Mouse (Mus musculus) stomach, embryonic 16.5 days (tissue): ENCODE measurements around the gene Hnrnpul2. TPM values are rescaled to one million over a fixed set of nuclear protein-coding genes. Genes with fewer than 3 reads are reported as not detected.
A peak's percentile ranks its signal among the peaks of the same experiment; 100 is the strongest.
"Not testable (repeated sequence)": the region's sequence is repeated elsewhere in the genome, so short reads cannot be mapped to it uniquely, and the experiment has no call there.

Experiments used
- ATAC-seq: fragments of 200-750 bp; cut with Nextera tagmentation; 2 replicates; pipeline ENCODE4 v1.8.0; 2017; ENCODE audit warnings: moderate number of reproducible peaks, moderate TSS enrichment; ENCODE audit not compliant: insufficient read depth, low FRiP score
- H3K27ac ChIP-seq: fragments of 300-500 bp; sonication (generic); 2 replicates; pipeline ENCODE4 v1.5.1; 2014; ENCODE audit warnings: low read length
- H3K27me3 ChIP-seq: fragments of 300-500 bp; sonication (generic); 2 replicates; pipeline ENCODE4 v1.6.1; 2014; ENCODE audit warnings: low read length, control low read depth, mixed read lengths; ENCODE audit not compliant: control insufficient read depth, insufficient read depth
- H3K36me3 ChIP-seq: fragments of 300-500 bp; sonication (generic); 2 replicates; pipeline ENCODE4 v1.6.1; 2014; ENCODE audit warnings: low read length; ENCODE audit not compliant: control insufficient read depth, insufficient read depth
- H3K4me1 ChIP-seq: fragments of 300-500 bp; sonication (generic); 2 replicates; pipeline ENCODE4 v1.6.1; 2014; ENCODE audit warnings: low read length, control low read depth, mixed read lengths; ENCODE audit not compliant: control insufficient read depth, insufficient read depth
- H3K4me2 ChIP-seq: fragments of 300-500 bp; sonication (generic); 2 replicates; pipeline ENCODE4 v1.6.1; 2014; ENCODE audit warnings: low read depth, low read length, mixed read lengths
- H3K4me3 ChIP-seq: fragments of 300-500 bp; sonication (generic); replicated peaks from 2 replicates; pipeline ENCODE4 v1.5.1; 2014; ENCODE audit warnings: mild to moderate bottlenecking, low read length
- H3K9ac ChIP-seq: fragments of 300-500 bp; sonication (generic); 2 replicates; pipeline ENCODE4 v1.6.1; 2014; ENCODE audit warnings: low read length
- H3K9me3 ChIP-seq: fragments of 300-500 bp; sonication (generic); replicated peaks from 2 replicates; pipeline ENCODE4 v1.6.1; 2016; ENCODE audit warnings: low read length, control low read depth; ENCODE audit not compliant: control insufficient read depth
- WGBS: fragments of 180-500 bp; shearing (Covaris S2); extraction: QIAGEN DNeasy Blood & Tissue Kit; methylation state at CpG from one replicate; pipeline ENCODE4 v1.1.7; 2014; 5-methylcytosine and 5-hydroxymethylcytosine counted together
- polyA plus RNA-seq: library from polyadenylated mRNA; unstranded; fragments of >200 nt; fragmentation: Nextera tagmentation; extraction: Ambion mirVana; gene quantifications from 2 replicates; pipeline ENCODE4 v1.2.1, GENCODE M21; 2015

Hnrnpul2 gene
- polyA plus RNA-seq, 1 experiment from 2014 or later = 4.7 TPM

DNA sequence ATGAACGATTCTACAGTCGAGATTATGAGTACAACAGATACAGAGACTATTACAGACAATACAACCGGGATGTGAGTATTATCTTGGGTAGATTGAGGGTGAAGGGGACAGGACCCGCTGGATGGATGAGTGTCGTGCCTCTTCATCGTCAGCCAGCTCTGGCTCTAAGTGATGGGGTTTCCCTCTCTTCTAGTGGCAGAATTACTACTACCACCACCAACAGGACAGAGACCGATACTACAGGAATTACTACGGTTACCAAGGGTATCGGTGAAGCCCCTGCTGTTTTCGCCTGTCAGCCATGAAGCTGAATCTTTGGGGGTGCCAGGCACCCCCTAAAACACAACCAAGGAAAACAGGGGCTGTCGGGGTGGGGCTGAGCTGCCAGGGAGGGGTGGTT lies 11.5 kb downstream of the Hnrnpul2 start:
- Histone ChIP-seq H3K27ac (no peak overlapping the region), H3K36me3 (peaks cover 43% of the 10 kb centered on the region), H3K9ac (no peak overlapping the region), H3K27me3 (no peaks in the 10 kb centered on the region), H3K4me1 (no peaks in the 10 kb centered on the region), H3K9me3 (no peaks in the 10 kb centered on the region), H3K4me2 (no peak overlapping the region), H3K4me3 (no peak overlapping the region)
- no peak for ATAC-seq
- 83% methylated on average over 11 of the region's 11 CpGs for WGBS

DNA sequence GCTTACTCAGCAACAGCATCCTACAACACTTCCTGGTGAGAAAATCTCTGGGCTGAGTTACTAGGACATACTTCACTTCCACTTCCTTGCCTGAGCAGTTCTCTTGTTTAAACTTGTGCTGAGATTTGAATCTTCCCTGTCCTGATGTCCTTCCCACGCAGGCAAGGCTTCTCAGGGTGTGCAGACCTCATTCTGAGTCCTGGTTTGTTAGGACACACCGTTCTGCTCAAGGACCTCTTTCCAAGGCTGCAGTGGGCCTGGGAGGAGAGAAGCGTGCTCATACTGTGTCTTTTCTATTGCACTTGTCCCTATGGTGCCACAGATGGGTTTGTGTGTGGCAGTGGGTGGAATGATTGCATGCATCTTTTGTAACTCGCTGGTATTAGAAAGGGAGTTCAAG lies 13.2 kb downstream of the Hnrnpul2 start:
- WGBS = 85% methylated on average over 4 of the region's 4 CpGs
- H3K9me3 ChIP-seq = no peaks in the 10 kb centered on the region
- H3K27ac ChIP-seq = no peak overlapping the region
- peaks cover 38% of the 10 kb centered on the region; the same call in 1 of the 2 replicates for H3K36me3 ChIP-seq
- peaks cover under 1% of the 10 kb centered on the region; the same call in 1 of the 2 replicates for H3K4me1 ChIP-seq
- no peak overlapping the region for H3K9ac ChIP-seq
- H3K4me3 ChIP-seq = no peak overlapping the region
- ATAC-seq = no peak
- H3K4me2 ChIP-seq = no peak overlapping the region
- H3K27me3 ChIP-seq = no peaks in the 10 kb centered on the region

GRCm38 (mm10) chr19:8836327-8836726 lies 16.5 kb downstream of the Hnrnpul2 start:
- 96% methylated on average over 10 of the region's 10 CpGs for WGBS
- ATAC-seq, H3K27ac ChIP-seq: not testable (repeated sequence)

DNA sequence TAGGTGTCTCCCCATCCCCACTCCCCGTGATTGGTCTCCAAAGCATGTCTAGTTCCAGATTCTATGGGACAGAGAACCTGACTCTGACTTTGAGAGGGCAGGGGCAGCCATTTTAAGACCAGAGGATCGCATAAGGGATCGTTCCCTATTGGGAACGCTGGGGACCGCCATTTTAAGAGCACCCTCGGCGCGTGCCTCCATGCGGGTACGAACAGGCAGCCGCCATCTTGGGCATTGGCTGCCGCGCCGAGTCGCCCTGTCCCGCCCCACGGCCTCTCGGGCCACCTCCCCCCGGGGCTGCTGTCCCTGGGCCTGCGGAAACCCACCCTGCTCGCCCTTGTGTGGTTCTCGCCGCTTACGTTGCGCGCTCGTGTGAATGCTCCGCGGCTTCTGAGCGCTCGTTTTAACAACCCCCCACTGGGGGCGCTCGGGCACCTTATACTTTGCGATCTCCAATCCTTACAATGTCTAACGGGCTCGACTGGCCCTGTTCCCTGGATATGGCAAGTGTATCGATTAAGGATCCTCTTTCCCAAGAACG lies 17.5 kb downstream of the Hnrnpul2 start, which contains the start of gene Bscl2:
Gene Bscl2, plus strand, starts transcription at position 217 of the 541 bp plus-strand sequence.
- H3K4me1 ChIP-seq = peaks cover 16% of the 10 kb centered on the region
- peaks cover 7% of the 10 kb centered on the region; the same call in 1 of the 2 replicates for H3K36me3 ChIP-seq
- WGBS = under 1% methylated on average over 38 of the region's 38 CpGs
- ATAC-seq = peak; percentile 68; the same call in 1 of the 2 replicates
- peak within 1 kb of the TSS; percentile 97 for H3K27ac ChIP-seq
- H3K9ac ChIP-seq = peak within 1 kb of the TSS; percentile 91
- peak within 1 kb of the TSS; percentile 96 for H3K4me2 ChIP-seq
- H3K27me3 ChIP-seq = no peaks in the 10 kb centered on the region
- peak within 1 kb of the TSS; percentile 66 for H3K4me3 ChIP-seq
- no peaks in the 10 kb centered on the region for H3K9me3 ChIP-seq

More at GRCm38 (mm10) chr19:8836327-8836726, 16.5 kb downstream of the Hnrnpul2 start:
- peaks cover 15% of the 10 kb centered on the region; the same call in 1 of the 2 replicates for H3K36me3 ChIP-seq
- not testable (repeated sequence) for H3K4me2 ChIP-seq, H3K27me3 ChIP-seq, H3K9ac ChIP-seq, H3K4me3 ChIP-seq, H3K9me3 ChIP-seq
- peaks cover 16% of the 10 kb centered on the region for H3K4me1 ChIP-seq

DNA sequence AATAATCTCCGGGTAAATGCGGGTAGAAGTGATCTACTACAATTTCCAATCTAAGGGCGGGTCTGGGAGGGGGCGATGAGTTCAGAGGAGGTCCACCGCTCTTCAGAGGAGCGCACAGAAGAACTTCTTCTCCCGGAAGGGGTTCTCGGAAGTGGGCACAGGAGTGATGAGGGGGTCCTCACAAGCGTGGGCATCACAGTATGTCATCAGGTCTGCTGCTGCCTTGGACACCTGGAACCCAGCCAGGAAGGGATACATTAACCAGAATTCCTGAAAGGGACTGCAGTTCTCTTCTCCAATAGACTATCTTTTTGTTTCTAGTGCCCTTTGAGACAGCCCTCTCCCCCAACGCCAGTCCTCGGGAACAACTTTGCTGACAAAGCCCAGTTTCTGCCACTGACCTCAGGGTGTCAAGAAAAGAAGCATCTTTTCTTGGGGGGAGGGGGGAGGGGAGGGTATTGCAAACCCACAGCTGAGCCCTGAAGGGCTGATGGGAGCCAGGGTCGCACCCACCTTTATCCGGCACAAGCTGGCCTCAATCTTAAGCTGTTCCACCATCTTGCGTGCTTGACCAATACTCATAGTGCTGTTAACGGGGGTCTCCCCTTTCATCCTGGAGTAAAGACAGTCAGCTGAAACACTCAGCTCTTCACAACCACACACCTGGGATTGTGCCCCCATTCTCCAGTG lies 18.4 kb downstream of the Hnrnpul2 start:
- Histone ChIP-seq H3K4me1 (peaks cover 16% of the 10 kb centered on the region), H3K27ac (peak overlapping the region; percentile 97), H3K4me3 (peak overlapping the region; percentile 66), H3K27me3 (no peaks in the 10 kb centered on the region), H3K4me2 (peak overlapping the region; percentile 96), H3K9me3 (no peaks in the 10 kb centered on the region), H3K36me3 (peaks cover 7% of the 10 kb centered on the region; the same call in 1 of the 2 replicates), H3K9ac (peak overlapping the region; percentile 91)
- ATAC-seq = no peak
- 16% methylated on average over 15 of the region's 15 CpGs for WGBS

- H3K4me3 ChIP-seq = peak within 1 kb of the TSS; percentile 66
- ATAC-seq = no peak; the same call in 1 of the 2 replicates
- H3K9ac ChIP-seq = peak within 1 kb of the TSS; percentile 91
- 0 out of 2 replicates have a peak, but pooled peaks cover 5% of the 10 kb centered on the region for H3K36me3 ChIP-seq
- H3K9me3 ChIP-seq = no peaks in the 10 kb centered on the region
- H3K4me1 ChIP-seq = peaks cover 16% of the 10 kb centered on the region
- peak within 1 kb of the TSS; percentile 97 for H3K27ac ChIP-seq
- H3K27me3 ChIP-seq = no peaks in the 10 kb centered on the region
- peak within 1 kb of the TSS; percentile 96 for H3K4me2 ChIP-seq
- WGBS = 66% methylated on average over 11 of the region's 11 CpGs
Observed at GRCm38 (mm10) chr19:8839103-8839907, 19.5 kb downstream of the Hnrnpul2 start, which contains the start of gene Gng3. Gene Gng3 (minus strand): TSS chr19:8839194.

- Histone ChIP-seq H3K27ac (no peak overlapping the region), H3K9ac (peak overlapping the region; percentile 79), H3K4me1 (peaks cover 16% of the 10 kb centered on the region), H3K4me3 (peak overlapping the region; percentile 59), H3K36me3 (no peaks in the 10 kb centered on the region), H3K9me3 (no peaks in the 10 kb centered on the region), H3K4me2 (peak overlapping the region; percentile 68), H3K27me3 (no peaks in the 10 kb centered on the region)
- 24% methylated on average over 29 of the region's 29 CpGs for WGBS
- peak; percentile 79 for ATAC-seq
Observed at GRCm38 (mm10) chr19:8839908-8840791, 20.3 kb downstream of the Hnrnpul2 start.

DNA sequence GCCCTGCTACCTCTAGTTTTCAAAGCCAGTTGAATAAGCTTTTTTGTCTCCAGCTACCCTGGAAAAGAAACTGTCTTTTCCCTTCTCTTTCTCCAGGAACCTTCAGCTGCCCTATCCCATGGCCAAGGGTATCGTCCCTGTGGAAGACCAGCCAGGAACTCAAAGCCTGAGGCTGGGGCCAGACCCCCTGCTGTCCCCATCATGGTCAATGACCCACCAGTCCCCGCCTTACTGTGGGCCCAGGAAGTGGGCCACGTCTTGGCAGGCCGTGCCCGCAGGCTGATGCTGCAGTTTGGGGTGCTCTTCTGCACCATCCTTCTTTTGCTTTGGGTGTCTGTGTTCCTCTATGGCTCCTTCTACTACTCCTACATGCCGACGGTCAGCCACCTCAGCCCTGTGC lies 21.2 kb downstream of the Hnrnpul2 start:
- H3K4me2 ChIP-seq = peak overlapping the region; percentile 68
- 91% methylated on average over 7 of the region's 7 CpGs for WGBS
- peak overlapping the region; percentile 59 for H3K4me3 ChIP-seq
- H3K27ac ChIP-seq = no peak overlapping the region
- no peaks in the 10 kb centered on the region for H3K9me3 ChIP-seq
- H3K9ac ChIP-seq = peak overlapping the region; percentile 79
- no peaks in the 10 kb centered on the region for H3K36me3 ChIP-seq
- H3K27me3 ChIP-seq = no peaks in the 10 kb centered on the region
- peaks cover 16% of the 10 kb centered on the region for H3K4me1 ChIP-seq
- no peak for ATAC-seq
